Mouse (Mus musculus) liver, embryonic 16.5 days (tissue): ENCODE data around the gene Agbl4. TPM values are rescaled to one million over a fixed set of nuclear protein-coding genes. Genes with fewer than 3 reads are reported as not detected.

ENCODE experiments used
- ATAC-seq: fragments of 200-750 bp; cut with Nextera tagmentation; 2 replicates; pipeline ENCODE4 v1.8.0; 2017; ENCODE audit warnings: low read depth, mild to moderate bottlenecking, moderate number of reproducible peaks, moderate library complexity
- H3K27ac ChIP-seq: fragments of 300-500 bp; sonication (generic); 2 replicates; pipeline ENCODE4 v1.5.1; 2014; ENCODE audit warnings: mild to moderate bottlenecking, low read length
- H3K27me3 ChIP-seq: fragments of 300-500 bp; sonication (generic); 2 replicates; pipeline ENCODE4 v1.6.1; 2014; ENCODE audit warnings: low read depth, low read length, mixed read lengths; ENCODE audit not compliant: control insufficient read depth, insufficient read depth
- H3K36me3 ChIP-seq: fragments of 300-500 bp; sonication (generic); 2 replicates; pipeline ENCODE4 v1.6.1; 2014; ENCODE audit warnings: mild to moderate bottlenecking; ENCODE audit not compliant: control insufficient read depth, insufficient read depth
- H3K4me1 ChIP-seq: fragments of 300-500 bp; sonication (generic); 2 replicates; pipeline ENCODE4 v1.6.1; 2014; ENCODE audit warnings: low read depth, low read length, mixed read lengths; ENCODE audit not compliant: control insufficient read depth
- H3K4me2 ChIP-seq: fragments of 300-500 bp; sonication (generic); 2 replicates; pipeline ENCODE4 v1.6.1; 2014; ENCODE audit warnings: low read depth, low read length, mixed read lengths
- H3K4me3 ChIP-seq: fragments of 300-500 bp; sonication (generic); 2 replicates; pipeline ENCODE4 v1.5.1; 2014; ENCODE audit warnings: low read depth, mild to moderate bottlenecking, low read length
- H3K9ac ChIP-seq: fragments of 300-500 bp; sonication (generic); 2 replicates; pipeline ENCODE4 v1.6.1; 2014; ENCODE audit warnings: low read depth, low read length
- H3K9me3 ChIP-seq: fragments of 300-500 bp; sonication (generic); replicated peaks from 2 replicates; pipeline ENCODE4 v1.6.1; 2016; ENCODE audit warnings: low read length; ENCODE audit not compliant: control insufficient read depth
- WGBS: fragments of 180-500 bp; shearing (Covaris S2); extraction: QIAGEN DNeasy Blood & Tissue Kit; methylation state at CpG from one replicate; pipeline ENCODE4 v1.1.7; 2014; ENCODE audit not compliant: insufficient replicate concordance; 5-methylcytosine and 5-hydroxymethylcytosine counted together
- polyA plus RNA-seq: library from polyadenylated mRNA; unstranded; fragments of >200 nt; fragmentation: Nextera tagmentation; extraction: Ambion mirVana; gene quantifications from 2 replicates; pipeline ENCODE4 v1.2.1, GENCODE M21; 2015

Gene Agbl4
- polyA plus RNA-seq, 1 experiment from 2014 or later: not detected

DNA sequence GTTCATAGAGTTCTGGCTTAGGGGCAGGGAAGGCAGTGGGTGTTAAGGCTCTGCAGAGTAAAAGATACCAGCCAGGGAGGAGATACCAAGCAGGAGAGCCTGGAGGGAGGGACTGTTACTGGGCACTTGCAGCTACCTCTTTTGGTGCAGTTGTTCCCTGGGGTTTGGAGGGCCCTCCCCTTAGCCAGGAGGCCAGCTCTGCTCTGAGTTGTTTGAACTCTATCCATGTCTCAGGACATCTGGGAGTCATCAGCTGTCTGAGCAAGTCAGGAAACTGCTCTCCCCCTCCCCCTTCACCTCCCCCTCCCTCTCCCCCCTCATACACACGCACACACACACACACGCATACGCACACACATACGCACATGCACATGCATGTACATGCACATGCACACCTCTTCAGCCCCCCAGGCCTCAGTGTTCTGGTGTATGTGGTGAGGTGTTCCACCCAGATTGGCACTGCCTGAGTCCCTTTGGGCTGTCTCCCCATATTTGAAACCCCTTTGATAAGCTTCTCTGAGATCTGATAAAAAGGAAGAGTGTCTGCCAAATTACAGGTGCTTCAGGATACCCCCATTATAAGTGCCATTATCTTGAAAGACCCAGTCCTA, 1089.9 kb downstream of the Agbl4 start:
- Histone ChIP-seq H3K4me2 (no peak overlapping the region), H3K4me1 (no peaks in the 10 kb centered on the region), H3K27me3 (no peaks in the 10 kb centered on the region), H3K9me3 (no peaks in the 10 kb centered on the region), H3K4me3 (no peak overlapping the region), H3K36me3 (no peaks in the 10 kb centered on the region), H3K9ac (no peak overlapping the region), H3K27ac (no peak overlapping the region)
- ATAC-seq: no peak
- WGBS: 86% methylated on average over 4 of the region's 4 CpGs

DNA sequence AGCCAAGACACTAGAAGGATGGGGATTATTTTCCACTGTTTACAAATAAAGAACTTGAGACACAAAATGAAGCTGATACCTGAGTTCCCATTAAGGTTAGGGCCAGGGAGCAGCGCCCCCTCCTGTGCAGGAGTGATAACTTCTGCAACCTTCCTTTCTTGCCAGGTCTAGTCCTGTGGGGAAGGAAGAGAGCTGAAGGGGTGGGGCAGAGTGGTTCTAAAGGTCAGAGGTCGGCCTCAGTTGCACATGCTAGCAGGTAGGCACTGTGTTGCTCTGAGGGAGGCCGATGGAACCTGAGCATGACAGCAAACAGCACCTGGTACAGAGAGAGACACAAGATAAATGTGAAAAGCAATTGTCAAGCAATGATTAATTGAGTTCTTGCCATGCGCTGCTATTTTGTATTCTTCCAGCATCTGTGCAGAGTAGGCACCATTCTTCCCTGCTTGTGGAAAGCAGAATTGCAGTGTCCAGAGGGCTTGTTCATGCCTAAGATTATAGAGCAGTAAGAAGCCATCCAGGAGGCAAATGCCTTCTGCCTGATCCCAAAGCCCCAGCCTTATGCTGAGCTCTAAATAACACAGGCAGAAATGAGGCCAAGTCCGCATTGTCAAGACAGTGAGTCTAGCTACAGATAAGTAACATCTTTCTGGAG, 1096.4 kb downstream of the Agbl4 start:
- no peaks in the 10 kb centered on the region for H3K4me1 ChIP-seq
- H3K4me3 ChIP-seq: no peak overlapping the region
- H3K27me3 ChIP-seq: no peaks in the 10 kb centered on the region
- no peak overlapping the region for H3K9ac ChIP-seq
- no peak overlapping the region for H3K27ac ChIP-seq
- WGBS: 46% methylated on average over 5 of the region's 5 CpGs
- H3K36me3 ChIP-seq: no peaks in the 10 kb centered on the region
- no peak for ATAC-seq
- no peak overlapping the region for H3K4me2 ChIP-seq
- H3K9me3 ChIP-seq: no peaks in the 10 kb centered on the region

DNA sequence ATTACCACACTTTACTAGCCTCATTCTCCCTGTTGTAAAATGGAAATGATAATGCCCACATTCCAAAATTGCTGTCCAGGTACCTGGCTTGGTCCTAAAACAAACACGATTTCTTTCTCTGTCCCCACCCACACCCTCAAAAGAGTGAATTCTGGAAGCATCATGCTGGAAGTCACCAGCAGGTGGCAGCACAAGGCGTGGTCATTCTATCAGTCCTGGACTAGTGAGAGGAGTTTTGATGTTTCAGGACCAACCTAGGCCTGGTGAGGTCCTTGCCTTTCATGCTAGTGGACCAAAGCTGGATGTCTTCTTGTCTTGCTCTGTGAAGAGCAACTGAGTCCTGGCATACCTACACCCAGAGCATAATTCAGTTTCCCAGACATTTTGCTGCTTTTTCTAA, 1098.5 kb downstream of the Agbl4 start:
- 2% methylated on average over 2 of the region's 2 CpGs for WGBS
- Histone ChIP-seq H3K9ac (no peak overlapping the region), H3K36me3 (no peaks in the 10 kb centered on the region), H3K4me2 (no peak overlapping the region), H3K9me3 (no peaks in the 10 kb centered on the region), H3K4me3 (no peak overlapping the region), H3K27me3 (no peaks in the 10 kb centered on the region), H3K27ac (no peak overlapping the region), H3K4me1 (peaks cover 2% of the 10 kb centered on the region)
- ATAC-seq: peak; percentile 45; the same call in 1 of the 2 replicates

DNA sequence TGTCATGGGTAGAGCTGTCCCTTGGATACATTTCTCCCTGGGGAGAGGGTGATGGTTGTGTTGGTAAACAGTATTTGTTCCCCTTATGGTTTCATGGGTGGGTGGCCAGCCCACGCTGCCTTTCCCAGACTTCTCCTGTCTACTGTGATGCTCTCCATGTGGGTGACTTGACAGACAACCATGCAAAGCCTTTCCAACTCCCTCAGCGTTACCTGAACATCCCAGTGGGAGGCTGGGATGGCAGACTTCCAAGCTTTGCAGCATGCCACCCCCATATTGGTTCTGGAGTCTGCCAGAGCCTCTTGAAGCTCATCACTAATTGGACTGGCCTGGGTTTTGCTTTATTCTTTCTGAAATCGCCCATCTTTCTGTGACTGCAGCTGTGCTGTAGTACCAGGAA, 1101.3 kb downstream of the Agbl4 start:
- Histone ChIP-seq H3K36me3 (no peaks in the 10 kb centered on the region), H3K4me2 (no peak overlapping the region), H3K27ac (no peak overlapping the region), H3K27me3 (no peaks in the 10 kb centered on the region), H3K9ac (no peak overlapping the region), H3K4me3 (no peak overlapping the region), H3K9me3 (no peaks in the 10 kb centered on the region), H3K4me1 (peaks cover 26% of the 10 kb centered on the region)
- WGBS: 53% methylated on average over 3 of the region's 3 CpGs
- ATAC-seq: no peak

DNA sequence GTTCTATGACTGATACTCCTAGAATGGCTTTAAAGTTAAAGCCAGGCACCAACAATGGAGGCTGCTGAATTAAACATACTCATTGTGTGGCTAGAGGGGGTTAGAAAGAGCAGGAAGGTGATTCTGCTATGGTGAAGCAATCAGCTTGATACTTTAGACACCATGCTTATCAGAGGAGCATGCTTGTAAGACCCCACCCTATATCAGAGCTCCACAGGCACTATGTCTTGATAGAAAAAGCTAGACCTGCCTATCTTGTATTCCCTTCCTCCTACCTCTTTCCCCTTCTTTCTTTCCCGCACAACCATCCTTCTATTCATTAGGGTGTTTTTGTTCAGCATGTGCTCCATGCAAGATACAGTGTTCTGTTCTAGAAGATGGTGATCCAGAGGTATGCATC, 1104.0 kb downstream of the Agbl4 start:
- Histone ChIP-seq H3K9me3 (no peaks in the 10 kb centered on the region), H3K27ac (peak overlapping the region; percentile 74), H3K36me3 (no peaks in the 10 kb centered on the region), H3K4me3 (no peak overlapping the region), H3K4me2 (peak overlapping the region; percentile 50), H3K4me1 (peaks cover 28% of the 10 kb centered on the region), H3K27me3 (no peaks in the 10 kb centered on the region), H3K9ac (peak overlapping the region; percentile 37; the same call in 1 of the 2 replicates)
- 25% methylated on average over 1 of the region's 1 CpGs for WGBS
- peak; percentile 85 for ATAC-seq

DNA sequence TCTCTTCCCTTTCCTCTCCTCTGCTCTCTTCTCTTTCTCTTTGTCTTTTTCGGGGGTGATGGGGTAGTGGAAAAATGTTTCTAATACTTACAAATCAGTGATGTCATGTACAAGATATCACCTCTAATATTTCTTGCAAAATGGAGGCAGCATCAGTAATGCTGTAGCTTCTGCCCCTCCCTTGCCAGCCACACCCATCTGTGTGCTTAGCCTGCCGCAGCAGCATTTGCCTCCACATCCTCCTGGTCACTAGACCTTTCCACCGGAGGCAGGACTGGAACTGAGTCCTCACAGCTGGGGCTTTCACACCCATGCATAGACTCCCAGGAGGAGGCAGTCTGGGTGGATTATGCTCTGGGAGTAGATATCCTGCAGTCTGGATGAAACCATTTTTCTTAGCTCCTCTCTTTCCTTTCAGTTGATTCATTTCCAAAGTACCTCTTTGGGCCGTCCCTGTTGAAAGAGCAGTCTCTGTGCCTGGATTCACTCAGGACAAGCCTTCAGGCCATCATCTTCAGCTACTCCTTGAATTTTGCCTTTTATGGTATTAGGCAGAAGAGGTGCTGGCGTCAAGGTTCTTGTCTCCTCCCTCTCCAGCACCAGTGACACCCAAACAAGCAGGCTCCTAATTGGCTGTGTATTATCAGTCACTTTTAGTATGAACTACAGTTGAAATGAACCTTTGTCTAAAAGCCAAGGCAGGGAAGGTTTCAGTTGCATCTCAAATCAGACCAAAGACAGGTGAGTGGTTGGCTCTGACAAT, 1105.7 kb downstream of the Agbl4 start:
- Histone ChIP-seq H3K9me3 (no peaks in the 10 kb centered on the region), H3K36me3 (no peaks in the 10 kb centered on the region), H3K4me2 (peak overlapping the region; percentile 48), H3K4me3 (peak overlapping the region; percentile 29), H3K27me3 (no peaks in the 10 kb centered on the region), H3K27ac (peak overlapping the region; percentile 75), H3K4me1 (peaks cover 28% of the 10 kb centered on the region), H3K9ac (peak overlapping the region; percentile 28)
- ATAC-seq: peak; percentile 71
- 41% methylated on average over 5 of the region's 5 CpGs for WGBS

DNA sequence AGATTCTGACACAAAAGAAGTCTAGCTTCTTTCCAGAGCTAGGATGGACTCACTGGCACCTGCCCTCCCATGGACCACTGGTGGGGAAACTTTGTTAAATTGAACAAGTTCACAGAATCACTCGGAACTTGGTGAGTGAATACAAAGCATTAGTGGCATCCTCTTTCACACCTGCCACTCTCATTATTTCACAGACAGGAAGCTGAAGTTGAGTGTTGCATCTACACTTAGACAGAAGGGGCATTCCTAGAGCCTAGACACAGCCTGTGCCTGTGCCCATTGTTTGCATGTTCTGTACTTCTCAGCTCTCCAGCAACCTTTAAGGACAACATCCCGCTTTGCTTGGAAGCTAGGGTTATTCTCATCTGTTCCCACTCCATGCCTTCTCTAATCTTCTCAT, 1107.5 kb downstream of the Agbl4 start:
- H3K9me3 ChIP-seq: no peaks in the 10 kb centered on the region
- H3K36me3 ChIP-seq: no peaks in the 10 kb centered on the region
- no peak overlapping the region for H3K4me3 ChIP-seq
- ATAC-seq: no peak
- H3K4me1 ChIP-seq: peaks cover 28% of the 10 kb centered on the region
- no peak overlapping the region for H3K9ac ChIP-seq
- 63% methylated on average over 2 of the region's 2 CpGs for WGBS
- no peak overlapping the region for H3K27ac ChIP-seq
- no peak overlapping the region for H3K4me2 ChIP-seq
- H3K27me3 ChIP-seq: no peaks in the 10 kb centered on the region

DNA sequence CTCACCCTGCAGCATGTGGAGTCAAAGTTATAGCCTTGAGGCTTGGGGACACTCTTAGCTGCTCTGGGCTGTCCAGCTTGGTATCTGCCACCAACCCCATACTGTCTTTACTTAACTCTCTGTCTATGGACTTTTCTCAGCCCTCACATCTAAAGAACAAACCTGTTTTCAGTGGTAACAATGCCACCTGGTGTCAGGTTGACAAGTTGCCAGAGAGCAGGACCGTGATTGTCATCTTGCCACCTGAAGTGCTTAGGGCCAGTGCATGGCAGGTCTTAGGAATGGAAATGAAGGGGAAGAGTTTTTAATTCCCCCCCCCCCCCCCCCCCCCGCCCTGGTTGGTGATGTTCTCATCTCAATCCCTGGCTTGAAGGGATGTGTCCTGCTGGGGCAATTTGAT, 1112.7 kb downstream of the Agbl4 start:
- Histone ChIP-seq H3K4me2 (no peak overlapping the region), H3K4me1 (no peaks in the 10 kb centered on the region; the same call in 1 of the 2 replicates), H3K27me3 (no peaks in the 10 kb centered on the region), H3K36me3 (no peaks in the 10 kb centered on the region), H3K4me3 (no peak overlapping the region), H3K9me3 (no peaks in the 10 kb centered on the region), H3K9ac (no peak overlapping the region), H3K27ac (no peak overlapping the region)
- 20% methylated on average over 2 of the region's 2 CpGs for WGBS
- ATAC-seq: no peak

DNA sequence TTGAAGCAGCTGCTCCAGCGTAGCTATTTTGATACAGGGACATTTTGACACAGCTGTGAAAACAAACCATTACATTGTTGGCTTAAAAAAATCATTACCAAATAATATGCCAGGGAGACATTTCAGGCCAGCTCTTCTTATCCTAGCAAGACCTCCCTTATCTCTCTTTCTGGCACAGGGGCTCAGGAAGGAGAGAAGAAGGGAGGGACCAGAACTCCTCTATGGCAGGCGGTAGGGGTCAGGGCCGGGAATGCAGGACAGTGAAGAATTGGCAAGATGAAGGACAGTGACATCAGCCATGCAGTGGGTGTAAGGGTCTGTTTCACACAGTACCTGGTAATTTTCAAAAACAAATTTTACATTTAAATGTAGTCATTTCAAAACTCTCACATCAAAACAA, 1116.5 kb downstream of the Agbl4 start:
- H3K9me3 ChIP-seq: no peaks in the 10 kb centered on the region
- H3K4me3 ChIP-seq: no peak overlapping the region
- WGBS: 52% methylated on average over 3 of the region's 3 CpGs
- ATAC-seq: no peak
- no peaks in the 10 kb centered on the region for H3K4me1 ChIP-seq
- H3K36me3 ChIP-seq: no peaks in the 10 kb centered on the region
- H3K4me2 ChIP-seq: no peak overlapping the region
- no peak overlapping the region for H3K9ac ChIP-seq
- no peak overlapping the region for H3K27ac ChIP-seq
- no peaks in the 10 kb centered on the region for H3K27me3 ChIP-seq
